Mouse (Mus musculus) C2C12 (cell line): Measurements from ENCODE around the gene Ogdhl. TPM values are rescaled to one million over a fixed set of nuclear protein-coding genes. Genes with fewer than 3 reads are reported as not detected.

Experiments
- H3K27me3 ChIP-seq: one replicate; pipeline ENCODE4 v1.6.1; 2011; ENCODE audit not compliant: control insufficient read depth, insufficient read depth, insufficient read length
- H3K36me3 ChIP-seq: one replicate; pipeline ENCODE4 v1.6.1; 2011; ENCODE audit not compliant: control insufficient read depth, insufficient read depth
- H3K4me3 ChIP-seq: one replicate; pipeline ENCODE4 v1.5.1; 2011; ENCODE audit warnings: mild to moderate bottlenecking, control low read depth; ENCODE audit not compliant: poor library complexity, insufficient read depth, severe bottlenecking
- H3K79me2 ChIP-seq: one replicate; pipeline ENCODE4 v1.6.1; 2011; ENCODE audit not compliant: control insufficient read depth, insufficient read depth
- H3K79me3 ChIP-seq: one replicate; pipeline ENCODE4 v1.6.1; 2011; ENCODE audit warnings: low read depth, control low read depth
- H3ac ChIP-seq: one replicate; pipeline ENCODE3; 2011; ENCODE audit warnings: low read depth; ENCODE audit not compliant: control insufficient read depth, insufficient read length
- CTCF ChIP-seq: IDR thresholded peaks from one replicate; pipeline ENCODE4 v1.5.1; 2011; ENCODE audit not compliant: control insufficient read depth, insufficient read depth, insufficient read length
- FOSL1 ChIP-seq: IDR thresholded peaks from one replicate; pipeline ENCODE4 v1.8.0; 2011; ENCODE audit warnings: mild to moderate bottlenecking, low read length; ENCODE audit not compliant: poor library complexity, insufficient read depth, severe bottlenecking
- MAX ChIP-seq: IDR thresholded peaks from one replicate; pipeline ENCODE4 v1.6.1; 2011; ENCODE audit warnings: mild to moderate bottlenecking, control low read depth
- MYOD1 ChIP-seq: IDR thresholded peaks from one replicate; pipeline ENCODE4 v1.6.1; 2011; ENCODE audit warnings: low read depth; ENCODE audit not compliant: control insufficient read depth, insufficient read length
- MYOG ChIP-seq: IDR thresholded peaks from one replicate; pipeline ENCODE4 v1.6.1; 2011; ENCODE audit not compliant: control insufficient read depth, insufficient read length; ENCODE audit errors: extremely low read depth
- polyA plus RNA-seq: library from polyadenylated mRNA; unstranded; fragments of >200 nt; fragmentation: generic; extraction: Trizol; gene quantifications from one replicate; pipeline ENCODE4 v1.2.1, GENCODE M21; 2012; ENCODE audit warnings: missing spikeins

The Ogdhl gene
- polyA plus RNA-seq, 1 experiment = 5.7 TPM

- Histone ChIP-seq H3K79me2 (no peaks in the 10 kb centered on the region), H3K4me3 (no peak within 1 kb of the TSS), H3K36me3 (no peaks in the 10 kb centered on the region), H3ac (no peak within 1 kb of the TSS), H3K27me3 (peaks cover 43% of the 10 kb centered on the region), H3K79me3 (no peaks in the 10 kb centered on the region)
- no peak for TF ChIP-seq FOSL1
- TF ChIP-seq CTCF = no peak
- no peak for TF ChIP-seq MYOD1
- TF ChIP-seq MAX = no peak
- TF ChIP-seq MYOG = no peak
Measured at GRCm38 (mm10) chr14:32388196-32388595, 66.4 kb downstream of the Ogdhl start, which contains the start of gene 1700024G13Rik. 1700024G13Rik (minus strand) TSS chr14:32388391.

Other genes starting within 250 kb of the Ogdhl start
- 17.9 TPM for gene Oxnad1, start 236.6 kb upstream of the Ogdhl start, polyA plus RNA-seq
- 119 TPM for gene Dph3, start 236.3 kb upstream of the Ogdhl start, polyA plus RNA-seq
- not detected for gene Msmb, start 180.0 kb upstream of the Ogdhl start, polyA plus RNA-seq
- 23.4 TPM for gene Ncoa4, start 162.2 kb upstream of the Ogdhl start, polyA plus RNA-seq
- 300 TPM for gene Timm23, start 120.1 kb upstream of the Ogdhl start, polyA plus RNA-seq
- 8.3 TPM for gene Parg, start 120.1 kb upstream of the Ogdhl start, polyA plus RNA-seq
- not detected for gene 1700024G13Rik, start 66.4 kb downstream of the Ogdhl start, polyA plus RNA-seq
- gene Slc18a3, start 142.8 kb downstream of the Ogdhl start, polyA plus RNA-seq = not detected
- not detected for gene Chat, start 144.0 kb downstream of the Ogdhl start, polyA plus RNA-seq
- gene Ercc6, start 191.5 kb downstream of the Ogdhl start, polyA plus RNA-seq = 3.0 TPM